Comparison of ENCODE assay signal across 8 mouse cellular contexts in the genomic region with DNA sequence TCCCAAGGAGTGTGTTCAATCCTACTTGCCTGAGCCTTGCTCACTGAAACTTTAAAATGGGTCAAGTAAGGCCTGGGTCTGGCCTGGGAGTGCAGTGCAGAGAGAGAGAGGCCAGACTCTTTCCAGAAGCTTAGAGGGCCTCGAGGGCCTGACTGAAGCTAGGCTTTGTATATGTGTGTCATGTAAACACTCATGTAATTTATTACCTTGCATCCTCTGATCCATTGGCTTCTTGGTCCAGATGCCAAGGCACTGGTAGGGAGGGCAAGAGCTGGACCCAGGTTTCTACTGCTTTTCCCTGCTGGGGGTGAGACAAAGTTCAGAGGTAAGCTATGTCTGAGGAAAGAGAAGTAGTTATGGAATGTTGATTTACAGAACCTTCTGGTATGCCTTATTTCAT. TPM values are rescaled to one million over a fixed set of nuclear protein-coding genes. Genes with fewer than 3 reads are reported as not detected.
DNase-seq lines count a peak whose midpoint lies in the region; ATAC-seq and TF ChIP-seq lines count a peak whose summit lies in the region.

No protein-coding gene starts in this region.

- peaks cover 68% of the 10 kb centered on the region for H3K4me1 ChIP-seq in G1E (ENCODE audit: insufficient read depth, low read depth, low read length)
- peaks cover 47% of the 10 kb centered on the region for H3K4me1 ChIP-seq in hindbrain, embryonic 12.5 days
- peaks cover 74% of the 10 kb centered on the region for H3K4me1 ChIP-seq in liver, embryonic 13.5 days (replicated peaks)

- peak overlapping the region; percentile 99 for H3K4me3 ChIP-seq in G1E (ENCODE audit: low read depth, low read length)
- H3K4me3 ChIP-seq in hindbrain, embryonic 12.5 days: peak overlapping the region; percentile 98
- H3K4me3 ChIP-seq in liver, embryonic 13.5 days (replicated peaks): peak overlapping the region; percentile 99

- no peak overlapping the region for H3K27ac ChIP-seq in hindbrain, embryonic 12.5 days
- H3K27ac ChIP-seq in liver, embryonic 13.5 days: peak overlapping the region; percentile 95

- WGBS in hindbrain, embryonic 12.5 days: 11% methylated on average over 1 of the region's 1 CpGs
- WGBS in liver, embryonic 13.5 days (ENCODE audit: insufficient replicate concordance): 0% methylated on average over 1 of the region's 1 CpGs

- peaks cover 53% of the 10 kb centered on the region for H3K36me3 ChIP-seq in G1E (replicated peaks)
- peaks cover 2% of the 10 kb centered on the region; the same call in 1 of the 2 replicates for H3K36me3 ChIP-seq in hindbrain, embryonic 12.5 days
- H3K36me3 ChIP-seq in liver, embryonic 13.5 days: peaks cover 33% of the 10 kb centered on the region

- no peaks in the 10 kb centered on the region for H3K27me3 ChIP-seq in G1E (ENCODE audit: insufficient read depth, low read length)
- H3K27me3 ChIP-seq in hindbrain, embryonic 12.5 days: no peaks in the 10 kb centered on the region
- H3K27me3 ChIP-seq in liver, embryonic 13.5 days: no peaks in the 10 kb centered on the region

- no peak for TF ChIP-seq CTCF in G1E (IDR thresholded peaks at IDR 0.05; ENCODE audit: low read depth, low read length)

- no peaks in the 10 kb centered on the region for H3K9me3 ChIP-seq in G1E (replicated peaks)
- H3K9me3 ChIP-seq in hindbrain, embryonic 12.5 days (replicated peaks): no peaks in the 10 kb centered on the region
- H3K9me3 ChIP-seq in liver, embryonic 13.5 days (replicated peaks): no peaks in the 10 kb centered on the region

- no peak for ATAC-seq in G1E (ENCODE audit: extremely low read depth, insufficient number of reproducible peaks, low FRiP score, poor library complexity, severe bottlenecking)
- ATAC-seq in hindbrain, embryonic 12.5 days (ENCODE audit: low FRiP score): no peak
- no peak for ATAC-seq in liver, embryonic 13.5 days (ENCODE audit: low read depth)
- no peak for ATAC-seq in activated CD4-positive, CD25-positive, alpha-beta regulatory T cell, adult 4 months

- peak overlapping the region; percentile 87 for H3K4me2 ChIP-seq in hindbrain, embryonic 12.5 days (replicated peaks)
- H3K4me2 ChIP-seq in liver, embryonic 13.5 days: peak overlapping the region; percentile 95

- DNase-seq in cerebellum, adult 11-12 months: peak; percentile 29
- DNase-seq in cerebellum, postnatal 4 days (ENCODE audit: low spot score in 2 of 2): no peak
- DNase-seq in G1E (ENCODE audit: low spot score): no peak
- DNase-seq in liver, embryonic 13.5 days: no peak
- DNase-seq in left cerebral cortex, adult 18-20 months (ENCODE audit: low spot score in 2 of 2): no peak
- DNase-seq in urinary bladder, adult 2 months (ENCODE audit: low spot score): no peak

- H3K9ac ChIP-seq in hindbrain, embryonic 12.5 days: peak overlapping the region; percentile 95
- H3K9ac ChIP-seq in liver, embryonic 13.5 days: peak overlapping the region; percentile 100

RNA-seq across cellular contexts. Expression of a gene that starts 1.8 kb away (rescaled TPM):
- total RNA-seq in G1E (2014; fragmentation: Nextera tagmentation) (722 and 799 TPM in 2 replicates), G1E (2017) (506 and 578 TPM in 2 replicates)
- polyA plus RNA-seq in G1E (2012): 1,810 and 2,017 TPM in 2 replicates
- 219 and 230 TPM in 2 replicates for polyA plus RNA-seq in hindbrain, embryonic 12.5 days (2016; fragmentation: Nextera tagmentation; extraction: Ambion mirVana)
- 263 and 283 TPM in 2 replicates for polyA plus RNA-seq in liver, embryonic 13.5 days (2015; fragmentation: Nextera tagmentation; extraction: Ambion mirVana)
- polyA plus RNA-seq in activated CD4-positive, CD25-positive, alpha-beta regulatory T cell, adult 4 months (2017; shearing (Covaris generic)): 10 to 100 TPM; 45.5 to 51.5 TPM
- total RNA-seq in left cerebral cortex, adult 18-20 months (2021): 100 to 1,000 TPM; 154 TPM
- 151 and 152 TPM in 2 replicates for polyA plus RNA-seq in urinary bladder, adult 2 months (2012; rRNA removed)

RNA-seq across cellular contexts. Expression of a gene that starts 11.4 kb away (rescaled TPM):
- total RNA-seq in G1E (2014; fragmentation: Nextera tagmentation): 289 and 317 TPM in 2 replicates
- 183 and 204 TPM in 2 replicates for total RNA-seq in G1E (2017)
- polyA plus RNA-seq in G1E (2012): 21.2 and 24.9 TPM in 2 replicates
- polyA plus RNA-seq in hindbrain, embryonic 12.5 days (2016; fragmentation: Nextera tagmentation; extraction: Ambion mirVana): 72.9 and 79.0 TPM in 2 replicates
- polyA plus RNA-seq in liver, embryonic 13.5 days (2015; fragmentation: Nextera tagmentation; extraction: Ambion mirVana): 48.7 and 56.5 TPM in 2 replicates
- 100 to 1,000 TPM; 158 to 159 TPM for polyA plus RNA-seq in activated CD4-positive, CD25-positive, alpha-beta regulatory T cell, adult 4 months (2017; shearing (Covaris generic))
- total RNA-seq in left cerebral cortex, adult 18-20 months (2021): 10 to 100 TPM; 53.6 to 53.7 TPM
- polyA plus RNA-seq in urinary bladder, adult 2 months (2012; rRNA removed): 120 and 132 TPM in 2 replicates

RNA-seq across cellular contexts. Expression of a gene that starts 22.2 kb away (rescaled TPM):
- 67.3 and 70.8 TPM in 2 replicates for total RNA-seq in G1E (2014; fragmentation: Nextera tagmentation)
- total RNA-seq in G1E (2017): 54.1 and 54.9 TPM in 2 replicates
- 15.8 and 18.3 TPM in 2 replicates for polyA plus RNA-seq in G1E (2012)
- 67.7 and 68.7 TPM in 2 replicates for polyA plus RNA-seq in hindbrain, embryonic 12.5 days (2016; fragmentation: Nextera tagmentation; extraction: Ambion mirVana)
- polyA plus RNA-seq in liver, embryonic 13.5 days (2015; fragmentation: Nextera tagmentation; extraction: Ambion mirVana): 31.1 and 38.3 TPM in 2 replicates
- polyA plus RNA-seq in activated CD4-positive, CD25-positive, alpha-beta regulatory T cell, adult 4 months (2017; shearing (Covaris generic)): 10 to 100 TPM; 17.8 to 18.5 TPM
- 10 to 100 TPM; 13.4 to 14.0 TPM for total RNA-seq in left cerebral cortex, adult 18-20 months (2021)
- 22.8 and 24.0 TPM in 2 replicates for polyA plus RNA-seq in urinary bladder, adult 2 months (2012; rRNA removed)

RNA-seq across cellular contexts. Expression of a gene that starts 22.5 kb away (rescaled TPM):
- total RNA-seq in G1E (2014; fragmentation: Nextera tagmentation) (41.3 and 44.7 TPM in 2 replicates), G1E (2017) (28.5 and 32.3 TPM in 2 replicates)
- polyA plus RNA-seq in G1E (2012): 75.9 and 99.7 TPM in 2 replicates
- 14.7 and 16.4 TPM in 2 replicates for polyA plus RNA-seq in hindbrain, embryonic 12.5 days (2016; fragmentation: Nextera tagmentation; extraction: Ambion mirVana)
- 7.9 and 9.2 TPM in 2 replicates for polyA plus RNA-seq in liver, embryonic 13.5 days (2015; fragmentation: Nextera tagmentation; extraction: Ambion mirVana)
- polyA plus RNA-seq in activated CD4-positive, CD25-positive, alpha-beta regulatory T cell, adult 4 months (2017; shearing (Covaris generic)): 1 to 10 TPM; 4.5 TPM
- total RNA-seq in left cerebral cortex, adult 18-20 months (2021): 10 to 100 TPM; 58.4 to 59.5 TPM
- 26.2 and 30.0 TPM in 2 replicates for polyA plus RNA-seq in urinary bladder, adult 2 months (2012; rRNA removed)

RNA-seq across cellular contexts. Expression of a gene that starts 22.6 kb away (rescaled TPM):
- 14.9 and 20.4 TPM in 2 replicates for total RNA-seq in G1E (2014; fragmentation: Nextera tagmentation)
- 19.2 and 24.8 TPM in 2 replicates for total RNA-seq in G1E (2017)
- polyA plus RNA-seq in G1E (2012): 28.7 and 38.2 TPM in 2 replicates
- 22.1 and 22.5 TPM in 2 replicates for polyA plus RNA-seq in hindbrain, embryonic 12.5 days (2016; fragmentation: Nextera tagmentation; extraction: Ambion mirVana)
- 6.1 and 6.6 TPM in 2 replicates for polyA plus RNA-seq in liver, embryonic 13.5 days (2015; fragmentation: Nextera tagmentation; extraction: Ambion mirVana)
- polyA plus RNA-seq in activated CD4-positive, CD25-positive, alpha-beta regulatory T cell, adult 4 months (2017; shearing (Covaris generic)): 10 to 100 TPM; 16.3 to 19.7 TPM
- 10 to 100 TPM; 19.2 to 21.2 TPM for total RNA-seq in left cerebral cortex, adult 18-20 months (2021)
- polyA plus RNA-seq in urinary bladder, adult 2 months (2012; rRNA removed): 28.4 and 33.2 TPM in 2 replicates
